Mouse (Mus musculus) C2C12 (cell line): ENCODE data around the gene Arih1.

Experiments
- CEBPB ChIP-seq: IDR thresholded peaks from one replicate; pipeline ENCODE4 v1.6.1; 2011; ENCODE audit warnings: low read depth, mild to moderate bottlenecking, control low read depth, moderate library complexity
- CTCF ChIP-seq: IDR thresholded peaks from one replicate; pipeline ENCODE4 v1.5.1; 2011; ENCODE audit not compliant: control insufficient read depth, insufficient read depth, insufficient read length
- MYOD1 ChIP-seq: IDR thresholded peaks from one replicate; pipeline ENCODE4 v1.6.1; 2011; ENCODE audit warnings: low read depth; ENCODE audit not compliant: control insufficient read depth, insufficient read length
- MYOG ChIP-seq: IDR thresholded peaks from one replicate; pipeline ENCODE4 v1.6.1; 2011; ENCODE audit not compliant: control insufficient read depth, insufficient read length; ENCODE audit errors: extremely low read depth

DNA sequence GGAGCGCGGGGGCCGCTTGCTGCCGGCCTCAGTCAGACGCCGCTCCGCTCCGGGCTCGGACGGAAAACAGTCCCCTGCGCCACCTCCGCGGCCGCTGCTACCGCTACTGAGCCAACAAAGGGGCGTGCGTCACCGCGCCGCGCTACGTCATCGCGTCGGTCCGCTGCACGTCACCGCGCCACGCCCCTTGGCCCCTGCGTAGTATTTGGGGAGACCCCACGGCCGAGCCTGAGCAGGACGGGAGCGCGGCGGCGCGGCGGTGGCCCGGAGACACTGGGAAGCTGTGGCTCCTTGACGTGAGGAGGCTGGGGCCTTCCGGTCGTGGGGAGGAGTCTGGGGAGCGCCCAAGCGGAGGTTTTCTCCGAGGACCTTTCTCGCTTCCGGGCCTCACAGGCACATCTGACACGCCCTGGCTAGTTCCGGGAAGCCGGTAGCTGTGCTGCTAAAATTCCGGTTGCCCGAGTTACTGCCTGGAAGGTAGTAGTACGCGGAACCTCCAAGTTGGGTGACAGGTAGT is at the start of gene Arih1:
- no peak for TF ChIP-seq CTCF
- TF ChIP-seq CEBPB, result no peak
- no peak for TF ChIP-seq MYOD1
- no peak for TF ChIP-seq MYOG
